Mouse (Mus musculus): ENCODE results near the gene Picalm.

DNA sequence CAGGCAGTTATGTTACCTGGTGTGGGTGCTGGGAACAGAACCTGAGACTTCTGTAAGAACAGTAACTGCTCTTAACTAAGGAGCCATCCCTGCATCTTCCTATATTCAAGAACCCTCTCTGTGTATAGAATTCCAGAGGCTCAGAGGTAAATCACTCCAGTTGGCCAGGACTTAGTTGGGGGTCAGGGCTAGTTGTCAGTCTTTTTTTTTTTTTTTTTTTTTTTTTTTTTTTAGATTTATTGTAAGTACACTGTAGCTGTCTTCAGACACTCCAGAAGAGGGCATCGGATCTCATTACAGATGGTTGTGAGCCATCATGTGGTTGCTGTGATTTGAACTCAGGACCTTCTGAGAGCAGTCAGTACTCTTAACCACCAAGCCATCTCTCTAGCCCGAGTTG is 91.5 kb downstream of the Picalm start:
- no peak for TF ChIP-seq POLR2A (IDR thresholded peaks at IDR 0.05; ENCODE audit: insufficient read length, low read depth)
- no peak for TF ChIP-seq USF1 (IDR thresholded peaks at IDR 0.05; ENCODE audit: low read depth)
- TF ChIP-seq E2F4 (IDR thresholded peaks at IDR 0.05; ENCODE audit: insufficient read depth) = no peak
- no peak for TF ChIP-seq MYOD1 (IDR thresholded peaks at IDR 0.05; ENCODE audit: control insufficient read depth in 1 of 3, insufficient read length in 2 of 3, low read depth in 2 of 3)
- no peak for TF ChIP-seq TCF12 (IDR thresholded peaks at IDR 0.05; ENCODE audit: insufficient read depth, poor library complexity, severe bottlenecking)
- TF ChIP-seq MAX (IDR thresholded peaks at IDR 0.05; ENCODE audit: low read depth) = no peak
- TF ChIP-seq POLR2AphosphoS2 (IDR thresholded peaks at IDR 0.05; ENCODE audit: insufficient read length, low read depth) = no peak
- no peak for TF ChIP-seq MYOG (IDR thresholded peaks at IDR 0.05; ENCODE audit: control insufficient read depth in 1 of 3, insufficient read depth in 1 of 3, insufficient read length in 2 of 3, low read depth in 2 of 3)
- no peak for TF ChIP-seq CEBPB (IDR thresholded peaks at IDR 0.05; ENCODE audit: insufficient read depth, poor library complexity, severe bottlenecking)
- no peak for TF ChIP-seq REST (IDR thresholded peaks at IDR 0.05; ENCODE audit: insufficient read depth, insufficient read length)
